ENCODE assay signal across 17 mouse cellular contexts in the genomic region with DNA sequence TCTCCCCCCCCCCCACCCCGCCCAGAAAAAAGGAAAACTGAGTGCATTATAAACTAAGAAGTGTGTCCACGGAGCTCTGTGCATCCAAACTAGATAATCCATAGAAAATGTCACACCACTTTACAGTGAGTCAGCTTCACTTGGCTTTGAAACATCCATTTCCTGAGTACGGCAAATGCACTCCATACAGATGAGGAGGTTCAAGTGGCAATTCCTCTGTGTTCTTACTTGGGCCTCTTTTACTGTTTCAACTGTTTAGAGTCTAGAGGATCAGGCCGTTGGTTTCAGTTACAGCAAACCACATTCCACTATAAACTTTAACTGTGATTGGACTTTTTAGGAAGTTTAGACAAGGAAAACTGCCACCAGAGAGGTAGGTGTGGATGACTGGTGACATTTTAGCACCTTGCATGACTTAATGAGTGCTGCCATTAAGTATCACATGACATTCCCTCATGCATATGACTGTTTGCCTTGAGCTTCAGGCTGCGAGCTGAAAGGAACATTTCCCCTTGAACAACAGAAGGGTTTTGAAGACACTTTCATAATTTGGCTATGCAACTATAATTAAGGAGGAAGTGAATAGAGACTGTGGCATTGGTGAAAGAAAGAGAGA.
"Had no signal": no experiment of that assay in that cellular context is flagged by ENCODE, and none has a peak within 500 bp of the region (broad histone marks: within the 10 kb centered on the region; RNA-seq: fewer than 3 reads in every experiment).

No protein-coding gene starts in this region.

- H3K27ac ChIP-seq: limb, embryonic 15.5 days; liver, embryonic 12.5 days; liver, embryonic 14.5 days; lung, embryonic 15.5 days; midbrain, embryonic 10.5 days; midbrain, embryonic 12.5 days; neural tube, embryonic 13.5 days; neural tube, embryonic 15.5 days had no signal

- H3K27me3 ChIP-seq: limb, embryonic 15.5 days; liver, embryonic 12.5 days; lung, embryonic 15.5 days; midbrain, embryonic 12.5 days; neural tube, embryonic 13.5 days; neural tube, embryonic 15.5 days had no signal

- ATAC-seq: liver, embryonic 12.5 days had no signal

- H3K36me3 ChIP-seq: limb, embryonic 15.5 days; liver, embryonic 12.5 days; lung, embryonic 15.5 days; midbrain, embryonic 10.5 days; midbrain, embryonic 12.5 days; neural tube, embryonic 13.5 days; neural tube, embryonic 15.5 days had no signal

- DNase-seq: midbrain, embryonic 14.5 days; retina, postnatal 1 day; right cerebral cortex, adult 18-20 months; right cerebral cortex, postnatal 25 days; right cerebral cortex, postnatal 4 days; spleen, adult 18-20 months; thymus, adult 18-20 months; thymus, postnatal 14 days; thymus, postnatal 36 days had no signal

- H3K4me2 ChIP-seq: limb, embryonic 15.5 days; liver, embryonic 12.5 days; lung, embryonic 15.5 days; midbrain, embryonic 12.5 days; neural tube, embryonic 13.5 days; neural tube, embryonic 15.5 days had no signal

- H3K4me1 ChIP-seq: limb, embryonic 15.5 days; liver, embryonic 12.5 days; lung, embryonic 15.5 days; midbrain, embryonic 10.5 days; midbrain, embryonic 12.5 days; neural tube, embryonic 13.5 days; neural tube, embryonic 15.5 days had no signal

- H3K4me3 ChIP-seq: limb, embryonic 15.5 days; liver, embryonic 12.5 days; lung, embryonic 15.5 days; midbrain, embryonic 10.5 days; midbrain, embryonic 12.5 days; neural tube, embryonic 13.5 days; neural tube, embryonic 15.5 days had no signal

- H3K9me3 ChIP-seq: limb, embryonic 15.5 days; liver, embryonic 12.5 days; lung, embryonic 15.5 days; midbrain, embryonic 10.5 days; midbrain, embryonic 12.5 days; neural tube, embryonic 13.5 days; neural tube, embryonic 15.5 days had no signal

- H3K9ac ChIP-seq: limb, embryonic 15.5 days; liver, embryonic 12.5 days; liver, embryonic 14.5 days; lung, embryonic 15.5 days; midbrain, embryonic 12.5 days; neural tube, embryonic 13.5 days; neural tube, embryonic 15.5 days had no signal
